Mouse (Mus musculus) right cerebral cortex, postnatal 25 days (tissue): ENCODE data around the gene Slc6a17.
A peak's percentile ranks its signal among the peaks of the same experiment; 100 is the strongest.

Experiments used
- DNase-seq: peaks from one replicate; pipeline ENCODE4 v3.0.0; 2022

Gene Slc6a17

DNA sequence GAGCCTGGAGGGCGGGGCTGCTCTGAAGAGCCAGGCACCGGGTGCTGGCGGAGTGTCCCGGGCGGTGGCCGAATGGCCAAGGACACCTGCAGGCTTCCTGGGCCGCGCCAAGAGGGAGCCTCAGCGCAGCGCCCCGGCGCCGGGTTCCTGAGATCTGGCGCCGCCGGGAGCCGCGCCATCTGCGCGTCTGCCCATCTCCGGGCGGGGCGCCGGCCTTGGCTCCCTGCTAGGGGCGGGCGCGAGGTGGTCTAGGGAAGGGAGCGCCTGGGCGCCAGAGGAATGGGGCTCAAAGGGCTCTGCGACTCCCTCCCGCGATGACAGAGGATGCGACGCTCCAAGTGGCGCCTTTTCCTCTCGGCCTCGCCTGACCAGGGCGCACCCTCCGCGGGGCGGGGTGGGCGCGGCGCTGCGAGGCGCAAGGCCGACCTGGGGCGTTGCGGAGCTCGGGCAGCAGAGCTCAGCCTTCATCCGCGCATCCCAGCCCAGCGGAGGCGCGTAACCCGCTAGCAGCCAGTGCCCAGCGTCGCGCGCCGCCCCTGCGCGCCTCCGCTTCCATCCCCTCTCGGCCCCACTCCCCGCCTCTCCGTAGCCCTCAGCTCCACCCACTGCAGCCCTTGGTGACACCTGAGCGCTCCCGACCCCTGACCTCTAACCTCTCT, 57.9 kb downstream of the Slc6a17 start:
- DNase-seq: peak; percentile 58

DNA sequence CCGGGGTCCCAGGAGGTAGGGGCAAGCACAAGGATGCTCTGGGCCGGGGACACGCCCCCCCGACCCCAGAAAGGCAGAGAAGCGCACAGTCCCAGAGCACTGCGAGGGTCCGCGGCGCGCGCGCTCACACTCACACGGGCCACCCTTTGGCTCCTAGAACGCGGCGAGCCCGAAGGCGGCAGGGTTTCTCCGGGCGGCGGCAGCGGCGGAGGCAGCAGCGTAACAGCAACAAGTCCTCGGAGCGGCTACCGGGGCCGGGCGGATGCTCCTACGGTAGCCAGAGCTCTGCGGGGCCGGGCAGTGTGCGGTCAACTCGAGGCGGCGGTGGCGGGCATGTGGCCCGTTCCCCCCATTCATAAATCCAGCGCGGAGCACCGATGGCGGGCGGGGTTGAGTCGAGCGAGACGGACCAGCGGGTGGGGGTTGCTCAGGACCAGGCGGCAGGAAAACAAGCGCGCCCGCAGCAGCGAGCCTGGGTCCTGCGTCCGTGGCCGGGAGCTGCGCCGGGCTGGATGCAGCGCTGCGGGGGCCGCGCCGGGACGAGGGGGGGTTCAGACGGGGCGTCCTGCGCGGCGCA, 58.5 kb downstream of the Slc6a17 start, which contains the start of gene Kcnc4:
Gene Kcnc4, minus strand, starts transcription at position 357 of the 577 bp plus-strand sequence.
- DNase-seq: peak; percentile 65

GRCm38 (mm10) chr3:107458528-107459195, 59.2 kb downstream of the Slc6a17 start:
- DNase-seq: peak; percentile 72

- peak; percentile 58 for DNase-seq
Measured at GRCm38 (mm10) chr3:107458104-107458503, 59.7 kb downstream of the Slc6a17 start.

- DNase-seq: no peak
Measured at GRCm38 (mm10) chr3:107454280-107454679, 63.5 kb downstream of the Slc6a17 start.

GRCm38 (mm10) chr3:107446822-107447221, 71.0 kb downstream of the Slc6a17 start:
- DNase-seq: no peak

DNA sequence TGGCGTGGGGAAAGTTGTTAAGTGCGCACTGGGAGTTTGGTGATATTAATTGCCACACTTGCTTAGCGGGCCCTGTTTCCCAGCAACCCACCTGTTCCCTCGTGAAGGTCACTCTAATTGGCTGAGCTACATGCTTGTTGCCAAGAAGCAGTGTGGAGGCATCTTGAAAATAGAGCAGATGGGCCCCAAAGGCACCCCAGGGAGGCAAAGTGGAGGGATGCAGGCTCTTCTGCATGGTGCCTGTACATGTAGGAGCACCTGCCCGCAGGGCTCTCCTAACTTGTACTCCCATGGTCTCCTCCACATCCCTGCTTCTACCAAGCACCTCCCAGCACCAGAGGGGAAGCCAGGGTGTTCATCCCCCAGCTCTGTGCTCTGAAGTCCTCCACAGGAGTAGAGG, 74.0 kb downstream of the Slc6a17 start:
- DNase-seq: no peak

- DNase-seq: peak; percentile 80
Measured at GRCm38 (mm10) chr3:107442191-107442590, 75.6 kb downstream of the Slc6a17 start.

DNA sequence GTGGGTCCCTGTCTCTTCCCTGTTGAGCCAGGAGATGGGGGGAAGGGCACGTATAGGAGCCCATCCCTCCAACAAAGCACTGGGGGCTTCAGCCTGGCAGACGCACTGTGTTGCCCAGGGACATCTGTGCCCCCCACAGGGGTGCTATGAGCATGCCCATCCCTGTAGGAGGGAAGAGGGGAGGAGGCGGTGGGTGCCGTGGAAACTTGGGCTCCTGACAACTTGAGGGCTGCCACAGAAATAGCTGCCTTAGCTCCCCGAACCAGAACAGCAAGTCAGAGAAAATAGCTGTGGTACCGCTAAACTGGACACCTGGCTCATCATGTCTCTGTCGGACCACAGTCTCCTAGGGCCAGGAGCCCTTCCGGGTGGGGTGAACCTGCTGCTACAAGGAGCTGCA, 76.5 kb downstream of the Slc6a17 start:
- no peak for DNase-seq

DNA sequence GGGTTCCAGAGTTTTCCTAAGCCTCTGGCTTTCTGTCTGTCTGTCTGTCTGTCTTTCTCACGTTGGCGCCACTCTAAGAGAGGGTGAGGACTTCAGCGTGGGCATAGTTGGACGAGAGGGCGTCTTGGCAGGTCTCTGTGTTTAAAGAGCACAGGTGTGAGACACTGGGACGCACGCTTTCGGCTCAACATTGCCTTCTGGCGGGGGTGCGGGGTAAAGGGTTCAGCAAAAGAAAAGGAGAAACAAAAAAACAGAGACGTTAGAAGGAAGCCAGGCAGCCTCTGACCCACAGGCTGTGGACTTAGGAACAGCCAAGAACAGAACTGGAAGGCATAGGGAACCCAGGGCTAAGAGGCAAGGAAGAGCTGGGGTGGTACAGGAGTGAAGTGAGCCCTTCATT, 78.5 kb downstream of the Slc6a17 start:
- DNase-seq: no peak

- peak; percentile 3 for DNase-seq
Measured at GRCm38 (mm10) chr3:107437666-107438065, 80.2 kb downstream of the Slc6a17 start.

GRCm38 (mm10) chr3:107436434-107436833, 81.4 kb downstream of the Slc6a17 start:
- DNase-seq: peak; percentile 9

DNA sequence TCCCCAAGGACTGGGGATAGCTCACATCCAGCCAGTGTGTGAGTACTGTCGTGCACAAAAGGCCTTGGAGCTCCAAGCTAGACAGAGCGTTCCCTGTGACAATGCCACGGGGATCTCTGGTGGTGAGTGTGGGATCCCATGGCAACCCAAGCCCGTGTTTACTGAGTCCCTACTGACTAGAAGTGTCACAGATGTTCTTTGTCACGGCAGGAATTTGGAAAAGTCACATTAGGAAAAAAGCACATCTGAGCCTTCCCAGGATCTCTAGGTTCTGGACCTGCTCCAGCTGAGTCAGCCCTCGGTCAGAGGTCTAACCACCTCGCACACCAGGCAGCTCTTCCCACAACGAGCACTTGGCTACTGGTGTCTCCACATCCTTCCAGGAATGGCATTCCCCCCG, 84.2 kb downstream of the Slc6a17 start:
- DNase-seq: peak; percentile 3

DNA sequence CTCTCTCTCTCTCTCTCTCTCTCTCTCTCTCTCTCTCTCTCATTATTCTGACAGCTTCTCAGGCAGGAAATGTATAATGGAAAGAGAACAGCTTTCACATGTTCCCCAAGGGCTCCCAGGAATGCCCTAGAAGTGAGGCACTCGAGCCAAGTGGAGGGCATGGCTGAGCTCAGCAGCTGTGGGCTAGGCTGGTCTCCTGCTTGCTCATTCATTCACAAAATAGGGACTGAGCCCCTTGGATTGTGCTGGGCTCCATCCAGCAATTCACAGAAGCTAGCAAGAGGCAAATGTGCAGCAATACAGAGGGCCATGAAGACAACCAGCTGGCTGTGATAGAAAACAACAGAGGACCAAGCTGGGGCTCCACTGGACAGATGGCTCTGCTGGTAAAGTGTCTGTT, 86.5 kb downstream of the Slc6a17 start:
- no peak for DNase-seq

DNA sequence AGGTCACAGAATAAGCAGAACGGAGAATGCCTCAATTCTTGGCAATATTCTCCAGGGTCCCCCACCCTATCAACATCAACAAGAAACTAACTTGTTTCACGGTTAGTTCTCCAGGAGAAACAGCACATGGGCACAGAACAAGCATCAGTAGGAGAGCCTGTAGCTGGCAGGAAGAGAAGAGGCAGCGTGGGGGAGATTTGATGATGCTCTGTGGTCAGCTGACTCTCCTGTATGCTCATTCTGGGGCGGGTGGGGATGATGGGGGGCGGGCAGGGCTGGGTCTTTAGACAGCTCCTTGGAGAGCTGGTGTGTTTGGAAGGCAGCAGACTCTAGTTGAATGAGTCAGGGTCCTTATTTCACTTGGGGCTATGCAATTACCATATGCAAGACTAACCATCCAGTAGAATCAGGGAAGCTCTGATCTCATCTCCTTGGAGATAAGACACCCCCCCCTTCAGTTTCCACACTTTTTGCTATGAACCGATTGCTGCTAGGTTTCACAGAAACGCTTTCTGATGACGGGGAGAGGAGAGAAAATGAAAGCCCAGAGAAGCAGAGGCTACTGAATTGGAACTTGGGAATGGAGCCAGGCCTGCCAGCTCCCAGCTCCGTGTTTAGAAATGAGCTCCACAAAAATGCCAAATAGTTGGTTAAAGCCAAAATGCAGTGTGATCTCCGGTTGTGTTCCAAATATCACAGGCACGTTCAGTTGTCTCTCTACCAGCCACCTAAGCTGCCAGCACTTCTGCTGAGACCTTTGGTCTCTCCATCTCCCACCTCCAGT, 93.4 kb downstream of the Slc6a17 start:
- DNase-seq: peak; percentile 68

- DNase-seq: no peak
Measured at GRCm38 (mm10) chr3:107420156-107420555, 97.7 kb downstream of the Slc6a17 start.
